Mouse (Mus musculus) spleen, adult 2 months (tissue): ENCODE measurements around the gene Myo15.
A peak's percentile ranks its signal among the peaks of the same experiment; 100 is the strongest.

Source experiments
- CTCF ChIP-seq: fragments of 200-500 bp; IDR thresholded peaks from 2 replicates; pipeline ENCODE4 v1.5.1; 2011; ENCODE audit warnings: mild to moderate bottlenecking, inconsistent platforms; ENCODE audit not compliant: insufficient read depth, insufficient read length, insufficient replicate concordance; ENCODE audit errors: extremely low read depth
- POLR2A ChIP-seq: fragments of 200-500 bp; IDR thresholded peaks from 2 replicates; pipeline ENCODE4 v1.6.1; 2011; ENCODE audit warnings: low read depth, low read length, inconsistent platforms

DNA sequence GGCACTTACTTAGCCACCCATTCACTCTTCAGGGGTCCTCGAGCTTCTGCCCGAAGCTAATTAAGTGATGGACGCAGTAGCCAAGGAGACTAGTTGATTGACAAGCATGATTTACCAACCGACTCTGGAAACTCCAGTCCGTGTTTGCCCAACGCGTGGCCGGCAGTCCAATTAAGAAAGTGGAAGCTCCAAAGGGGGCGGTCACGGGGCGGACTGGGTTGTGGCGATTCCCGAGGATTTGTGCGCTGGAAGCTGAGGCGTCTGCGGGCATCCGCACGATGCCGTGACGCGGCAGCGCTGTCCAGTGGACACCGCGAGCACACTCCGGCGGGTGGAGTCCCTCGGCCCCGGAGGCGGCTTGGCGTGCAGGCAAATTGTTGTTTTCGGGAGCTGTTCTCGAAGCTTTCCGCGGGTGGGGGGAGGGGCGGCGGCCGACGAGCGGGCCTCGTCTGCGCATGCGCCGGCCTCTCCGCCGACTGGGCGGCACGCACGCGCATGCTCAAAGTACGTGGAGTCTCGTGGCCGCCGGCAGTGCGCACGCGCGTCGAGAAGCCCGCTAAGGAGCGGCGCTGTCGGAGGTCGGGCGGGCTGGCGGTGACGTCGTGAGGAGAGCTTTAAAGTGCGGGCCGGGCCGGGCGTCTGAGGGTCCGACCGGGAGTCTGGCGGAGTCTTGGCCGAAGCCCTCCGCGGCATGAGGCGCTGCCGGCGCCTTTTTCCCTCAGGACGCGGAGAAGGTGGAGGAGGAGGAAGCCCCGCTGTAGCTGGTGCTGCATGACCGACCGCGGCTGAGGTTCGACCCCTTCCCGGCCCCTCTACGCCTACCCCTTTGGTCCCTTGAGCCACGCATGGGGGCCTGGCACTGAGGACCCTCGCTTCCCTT lies 68.6 kb downstream of the Myo15 start:
- TF ChIP-seq POLR2A: peak; percentile 49; the same call in 1 of the 2 replicates
- no peak for TF ChIP-seq CTCF
